Mouse (Mus musculus) E14TG2a.4 (cell line): ENCODE data around the gene Lix1.

ENCODE experiments used
- H3K27me3 ChIP-seq: 2 replicates; pipeline ENCODE4 v1.6.1; 2014; ENCODE audit warnings: low read length, control low read depth; ENCODE audit not compliant: insufficient read depth
- H3K36me3 ChIP-seq: 2 replicates; pipeline ENCODE4 v1.6.1; 2014; ENCODE audit warnings: low read length, control low read depth; ENCODE audit not compliant: insufficient read depth
- H3K4me1 ChIP-seq: replicated peaks from 2 replicates; pipeline ENCODE4 v1.6.1; 2014; ENCODE audit warnings: low read depth, low read length, control low read depth
- H3K4me3 ChIP-seq: replicated peaks from 2 replicates; pipeline ENCODE4 v1.5.1; 2014; ENCODE audit warnings: mild to moderate bottlenecking, low read length
- H3K9me3 ChIP-seq: 2 replicates; pipeline ENCODE4 v1.6.1; 2014; ENCODE audit warnings: low read length, control low read depth
- CTCF ChIP-seq: conservative IDR thresholded peaks from 2 replicates; pipeline ENCODE4 v1.5.1; 2014; ENCODE audit warnings: low read length
- NANOG ChIP-seq: IDR thresholded peaks from 2 replicates; pipeline ENCODE4 v1.6.1; 2014; ENCODE audit warnings: borderline replicate concordance, low read length, mixed read lengths
- POU5F1 ChIP-seq: IDR thresholded peaks from 2 replicates; pipeline ENCODE4 v1.6.1; 2014; ENCODE audit warnings: low read length, borderline replicate concordance

The Lix1 gene

DNA sequence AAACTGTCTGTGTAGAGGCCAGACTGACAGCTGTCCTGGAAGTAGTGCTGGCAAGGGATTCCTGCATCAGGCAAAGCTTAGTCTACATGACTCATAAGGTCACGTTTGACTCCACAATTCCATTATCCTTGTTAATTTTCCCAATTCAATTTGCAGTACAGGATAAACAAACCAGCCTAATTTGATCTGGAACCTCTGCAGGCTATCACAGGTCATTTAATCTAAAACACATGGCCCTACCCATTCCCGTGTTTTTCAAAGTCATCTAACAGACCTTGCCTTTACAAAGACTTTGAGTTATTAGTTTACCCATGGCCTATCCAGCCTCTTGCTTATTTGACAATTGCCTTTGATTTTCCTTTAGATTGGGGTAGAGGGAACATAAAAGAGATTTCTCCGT is 23.4 kb downstream of the Lix1 start:
- H3K4me3 ChIP-seq, result no peak overlapping the region
- H3K4me1 ChIP-seq, result peaks cover 28% of the 10 kb centered on the region
- TF ChIP-seq POU5F1, result no peak
- TF ChIP-seq NANOG, result no peak
- no peak for TF ChIP-seq CTCF
- H3K27me3 ChIP-seq, result no peaks in the 10 kb centered on the region
- H3K36me3 ChIP-seq, result no peaks in the 10 kb centered on the region
- H3K9me3 ChIP-seq, result no peaks in the 10 kb centered on the region

DNA sequence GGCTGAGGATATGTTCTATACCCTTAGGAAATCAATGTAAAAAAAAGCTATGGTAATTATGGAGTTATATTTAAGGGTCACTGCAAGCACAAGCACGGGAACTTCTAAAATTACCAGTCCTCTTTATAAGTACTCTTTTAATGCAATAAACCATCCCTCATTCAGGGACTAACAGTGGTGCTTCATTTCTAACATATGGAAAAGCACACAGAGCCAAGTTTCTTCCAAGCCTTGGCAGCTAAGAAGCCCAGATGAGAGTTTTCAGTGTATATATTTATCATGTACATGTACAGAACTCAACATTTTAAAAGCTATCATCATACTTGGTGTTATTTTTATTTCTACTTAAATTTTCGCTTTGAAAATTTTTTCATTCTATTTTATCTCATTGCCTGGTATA is 26.4 kb downstream of the Lix1 start:
- H3K4me3 ChIP-seq, result no peak overlapping the region
- H3K9me3 ChIP-seq, result 0 out of 2 replicates have a peak, but pooled peaks cover 4% of the 10 kb centered on the region
- no peaks in the 10 kb centered on the region for H3K36me3 ChIP-seq
- no peaks in the 10 kb centered on the region for H3K27me3 ChIP-seq
- TF ChIP-seq CTCF, result no peak
- TF ChIP-seq NANOG, result no peak
- H3K4me1 ChIP-seq, result peaks cover 25% of the 10 kb centered on the region

- no peaks in the 10 kb centered on the region for H3K27me3 ChIP-seq
- H3K9me3 ChIP-seq, result 0 out of 2 replicates have a peak, but pooled peaks cover 4% of the 10 kb centered on the region
- H3K36me3 ChIP-seq, result no peaks in the 10 kb centered on the region
- no peak overlapping the region for H3K4me3 ChIP-seq
- TF ChIP-seq CTCF (no peak), POU5F1 (no peak), NANOG (no peak)
- H3K4me1 ChIP-seq, result no peaks in the 10 kb centered on the region
Measured at GRCm38 (mm10) chr17:17433679-17434078, 31.2 kb downstream of the Lix1 start.

- Histone ChIP-seq H3K9me3 (no peaks in the 10 kb centered on the region), H3K4me3 (no peak overlapping the region), H3K27me3 (no peaks in the 10 kb centered on the region), H3K4me1 (peaks cover 8% of the 10 kb centered on the region), H3K36me3 (no peaks in the 10 kb centered on the region)
- no peak for TF ChIP-seq POU5F1
- no peak for TF ChIP-seq NANOG
- no peak for TF ChIP-seq CTCF
Measured at GRCm38 (mm10) chr17:17438576-17439191, 36.2 kb downstream of the Lix1 start.

- H3K4me3 ChIP-seq, result no peak overlapping the region
- H3K36me3 ChIP-seq, result no peaks in the 10 kb centered on the region
- no peaks in the 10 kb centered on the region for H3K27me3 ChIP-seq
- H3K4me1 ChIP-seq, result peaks cover 40% of the 10 kb centered on the region
- H3K9me3 ChIP-seq, result no peaks in the 10 kb centered on the region
- TF ChIP-seq CTCF (no peak), POU5F1 (no peak), NANOG (no peak)
Measured at GRCm38 (mm10) chr17:17441876-17442498, 39.5 kb downstream of the Lix1 start.

DNA sequence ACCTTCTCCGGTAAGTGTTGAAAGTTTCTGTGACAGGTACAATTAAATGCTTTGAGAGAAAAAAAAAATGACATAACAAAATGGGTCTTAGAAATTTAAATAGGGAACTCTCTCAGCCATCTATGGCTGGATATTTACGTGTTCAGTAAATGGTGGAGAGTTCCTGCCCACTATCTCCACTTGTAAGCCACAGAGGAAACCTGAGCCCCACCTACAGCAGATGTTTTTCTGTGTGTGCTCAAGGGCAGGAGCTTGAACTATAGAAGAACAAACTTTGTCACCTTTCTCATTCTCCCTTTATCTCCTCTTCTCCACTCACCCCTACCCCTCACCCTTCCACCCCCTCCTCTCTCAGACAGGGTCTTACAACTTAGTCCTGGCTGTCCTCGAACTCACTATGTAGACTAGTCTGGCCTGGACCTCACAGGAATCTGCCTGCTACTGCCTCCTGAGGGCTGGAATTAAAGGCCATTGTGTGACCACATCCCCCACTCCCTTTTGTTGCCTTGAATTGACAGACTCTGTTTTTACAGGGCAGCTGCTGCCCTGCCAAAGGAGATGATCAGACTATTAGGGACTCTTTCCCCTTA is 41.9 kb downstream of the Lix1 start:
- H3K27me3 ChIP-seq, result no peaks in the 10 kb centered on the region
- H3K4me3 ChIP-seq, result no peak overlapping the region
- H3K9me3 ChIP-seq, result no peaks in the 10 kb centered on the region
- H3K4me1 ChIP-seq, result peaks cover 57% of the 10 kb centered on the region
- no peaks in the 10 kb centered on the region for H3K36me3 ChIP-seq
- TF ChIP-seq POU5F1 (no peak), NANOG (no peak), CTCF (no peak)

DNA sequence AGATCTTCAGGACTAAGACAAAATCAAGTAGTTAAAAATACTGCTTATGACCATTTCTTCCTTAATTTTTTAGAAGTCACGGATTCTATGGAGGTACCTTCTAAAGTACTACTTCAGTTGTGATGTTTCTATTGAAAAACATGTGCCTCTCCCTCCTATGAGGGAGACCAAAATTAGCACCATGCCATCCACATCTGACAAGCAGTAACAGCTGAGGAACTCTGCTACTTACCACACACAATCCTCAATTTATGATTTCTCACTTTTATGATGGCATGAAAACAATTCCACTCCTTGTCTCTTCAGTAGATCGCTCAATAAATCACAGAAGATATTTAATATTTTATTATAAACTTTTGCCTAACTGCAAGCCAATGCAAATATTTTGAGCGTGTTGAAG is 44.2 kb downstream of the Lix1 start:
- no peaks in the 10 kb centered on the region for H3K9me3 ChIP-seq

DNA sequence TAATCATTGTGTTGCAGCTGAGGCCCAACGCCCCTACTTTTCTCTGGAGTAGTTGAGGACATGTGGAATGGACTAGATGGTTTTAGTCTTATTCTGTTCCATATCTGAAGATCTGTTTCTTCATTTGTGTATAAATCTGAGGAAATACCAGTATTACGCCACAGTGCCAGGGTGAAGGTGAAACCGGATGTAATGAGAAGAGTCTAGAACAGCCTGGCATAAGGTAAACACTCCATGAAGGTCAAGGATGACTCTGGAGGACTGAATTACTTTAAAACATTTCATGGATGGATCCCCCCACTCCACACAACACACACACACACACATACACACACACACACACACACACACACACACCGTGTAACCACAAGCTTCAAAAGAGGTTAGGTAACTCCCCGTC is 45.3 kb downstream of the Lix1 start:
- TF ChIP-seq POU5F1, result no peak
- no peak for TF ChIP-seq CTCF
- no peak for TF ChIP-seq NANOG
- no peaks in the 10 kb centered on the region for H3K9me3 ChIP-seq
- peaks cover 78% of the 10 kb centered on the region for H3K4me1 ChIP-seq
- no peaks in the 10 kb centered on the region for H3K36me3 ChIP-seq
- H3K27me3 ChIP-seq, result no peaks in the 10 kb centered on the region
- H3K4me3 ChIP-seq, result no peak overlapping the region

More for the DNA sequence above, 44.2 kb downstream of the Lix1 start:
- H3K4me1 ChIP-seq, result peaks cover 78% of the 10 kb centered on the region
- TF ChIP-seq NANOG (no peak), POU5F1 (no peak)
- no peak overlapping the region for H3K4me3 ChIP-seq
- H3K36me3 ChIP-seq, result no peaks in the 10 kb centered on the region
- no peaks in the 10 kb centered on the region for H3K27me3 ChIP-seq

- Histone ChIP-seq H3K36me3 (no peaks in the 10 kb centered on the region), H3K4me3 (peak overlapping the region; percentile 69), H3K9me3 (no peaks in the 10 kb centered on the region)
Measured at GRCm38 (mm10) chr17:17448737-17449440, 46.4 kb downstream of the Lix1 start.

More at GRCm38 (mm10) chr17:17448737-17449440, 46.4 kb downstream of the Lix1 start:
- no peaks in the 10 kb centered on the region for H3K27me3 ChIP-seq
- no peak for TF ChIP-seq CTCF
- TF ChIP-seq POU5F1, result no peak
- TF ChIP-seq NANOG, result peak; percentile 17; the same call in 1 of the 2 replicates
- H3K4me1 ChIP-seq, result peaks cover 67% of the 10 kb centered on the region
